In genomic region chr13:3742094-3742730, GRCm38 (mm10) we compare ENCODE assay signal across 8 mouse cellular contexts.
DNase-seq lines count a peak whose midpoint lies in the region; ATAC-seq lines count a peak whose summit lies in the region.

No protein-coding gene starts in this region.

- H3K4me1 ChIP-seq in kidney, embryonic 15.5 days: peaks cover 21% of the 10 kb centered on the region
- 0 out of 2 replicates have a peak, but pooled peaks cover 2% of the 10 kb centered on the region for H3K4me1 ChIP-seq in forebrain, embryonic 11.5 days (replicated peaks; ENCODE audit: control insufficient read depth, insufficient read depth, low read length)
- H3K4me1 ChIP-seq in hindbrain, embryonic 16.5 days (ENCODE audit: control insufficient read depth, insufficient read depth, low read depth, low read length): peaks cover 8% of the 10 kb centered on the region; the same call in 1 of the 2 replicates

- no peak overlapping the region for H3K4me3 ChIP-seq in kidney, embryonic 15.5 days (replicated peaks)
- H3K4me3 ChIP-seq in forebrain, embryonic 11.5 days (ENCODE audit: low read depth, low read length): no peak overlapping the region
- no peak overlapping the region for H3K4me3 ChIP-seq in hindbrain, embryonic 16.5 days (ENCODE audit: low read length)

- no peaks in the 10 kb centered on the region for H3K9me3 ChIP-seq in kidney, embryonic 15.5 days (replicated peaks)
- H3K9me3 ChIP-seq in forebrain, embryonic 11.5 days (ENCODE audit: control insufficient read depth, low read length): no peaks in the 10 kb centered on the region
- no peaks in the 10 kb centered on the region for H3K9me3 ChIP-seq in hindbrain, embryonic 16.5 days (ENCODE audit: control insufficient read depth, low read length)

- peak overlapping the region; percentile 64 for H3K27ac ChIP-seq in kidney, embryonic 15.5 days
- no peak overlapping the region for H3K27ac ChIP-seq in forebrain, embryonic 11.5 days (ENCODE audit: low read depth, low read length)
- H3K27ac ChIP-seq in hindbrain, embryonic 16.5 days (ENCODE audit: low read depth, low read length): 0 out of 2 replicates have a peak overlapping the region, but pooled peaks have one; percentile 34

- H3K36me3 ChIP-seq in kidney, embryonic 15.5 days: no peaks in the 10 kb centered on the region
- H3K36me3 ChIP-seq in forebrain, embryonic 11.5 days (ENCODE audit: control insufficient read depth, insufficient read depth, low read length): no peaks in the 10 kb centered on the region
- H3K36me3 ChIP-seq in hindbrain, embryonic 16.5 days (ENCODE audit: control insufficient read depth, insufficient read depth, low read length): no peaks in the 10 kb centered on the region

- H3K4me2 ChIP-seq in kidney, embryonic 15.5 days: no peak overlapping the region
- H3K4me2 ChIP-seq in forebrain, embryonic 11.5 days (ENCODE audit: low read depth, low read length, severe bottlenecking): no peak overlapping the region
- no peak overlapping the region for H3K4me2 ChIP-seq in hindbrain, embryonic 16.5 days (ENCODE audit: low read length)

- H3K9ac ChIP-seq in kidney, embryonic 15.5 days: no peak overlapping the region
- H3K9ac ChIP-seq in forebrain, embryonic 11.5 days (ENCODE audit: low read length): no peak overlapping the region
- H3K9ac ChIP-seq in hindbrain, embryonic 16.5 days (ENCODE audit: low read depth, low read length): no peak overlapping the region

- ATAC-seq in kidney, embryonic 15.5 days (replicated peaks; ENCODE audit: low FRiP score): peak; percentile 78
- peak; percentile 80 for ATAC-seq in forebrain, embryonic 11.5 days (replicated peaks; ENCODE audit: low FRiP score)
- ATAC-seq in hindbrain, embryonic 16.5 days: peak; percentile 70

- 51% methylated on average over 2 of the region's 2 CpGs for WGBS in kidney, embryonic 15.5 days
- 74% methylated on average over 2 of the region's 2 CpGs for WGBS in forebrain, embryonic 11.5 days
- WGBS in hindbrain, embryonic 16.5 days: 51% methylated on average over 2 of the region's 2 CpGs

- DNase-seq in kidney, adult 11 months: no peak
- DNase-seq in forebrain, embryonic 11.5 days (ENCODE audit: low spot score): peak; percentile 59
- DNase-seq in lung, postnatal 4 days: peak; percentile 37 to 67
- DNase-seq in yolk sac, embryonic 10.5 days (ENCODE audit: low spot score): peak; percentile 48
- DNase-seq in MN1 (ENCODE audit: low spot score): no peak
- no peak for DNase-seq in ovary, adult 18-20 months (ENCODE audit: low spot score)

- H3K27me3 ChIP-seq in kidney, embryonic 15.5 days: no peaks in the 10 kb centered on the region
- H3K27me3 ChIP-seq in forebrain, embryonic 11.5 days (ENCODE audit: control insufficient read depth, insufficient read depth, low read length): no peaks in the 10 kb centered on the region
- H3K27me3 ChIP-seq in hindbrain, embryonic 16.5 days (replicated peaks; ENCODE audit: control insufficient read depth, insufficient read depth, low read length): no peaks in the 10 kb centered on the region

Comparison
In these comparisons a context has a peak if more than half of its experiments do, and no peak if none do; other contexts are left out.
1. DNase-seq: peak in forebrain, embryonic 11.5 days (single experiment), lung, postnatal 4 days (2 of 2) and yolk sac, embryonic 10.5 days (single experiment); none in kidney, adult 11 months (single experiment), MN1 (single experiment) and ovary, adult 18-20 months (single experiment).
2. Peak in every context shown above with its lines, with median percentiles within 50 percentile points of each other: ATAC-seq.